Mouse (Mus musculus) stomach, postnatal 0 days (tissue): ENCODE results near the gene Nfatc4. TPM values are rescaled to one million over a fixed set of nuclear protein-coding genes. Genes with fewer than 3 reads are reported as not detected.

Experiments used
- ATAC-seq: fragments of 200-750 bp; cut with Nextera tagmentation; 2 replicates; pipeline ENCODE4 v1.8.0; 2017; ENCODE audit not compliant: low FRiP score, low TSS enrichment
- DNase-seq: peaks from one replicate; pipeline ENCODE4 v3.0.0-alpha.2; 2016; ENCODE audit warnings: low spot score
- H3K27ac ChIP-seq: fragments of 300-500 bp; sonication (generic); replicated peaks from 2 replicates; pipeline ENCODE4 v1.5.1; 2014; ENCODE audit warnings: mild to moderate bottlenecking, control low read depth
- H3K27me3 ChIP-seq: fragments of 300-500 bp; sonication (generic); 2 replicates; pipeline ENCODE4 v1.6.1; 2014; ENCODE audit warnings: low read length; ENCODE audit not compliant: control insufficient read depth, insufficient read depth
- H3K36me3 ChIP-seq: fragments of 300-500 bp; sonication (generic); 2 replicates; pipeline ENCODE4 v1.6.1; 2014; ENCODE audit warnings: low read length, mixed read lengths; ENCODE audit not compliant: control insufficient read depth, insufficient read depth
- H3K4me1 ChIP-seq: fragments of 300-500 bp; sonication (generic); replicated peaks from 2 replicates; pipeline ENCODE4 v1.6.1; 2014; ENCODE audit warnings: antibody characterized with exemption; ENCODE audit not compliant: control insufficient read depth, insufficient read depth
- H3K4me2 ChIP-seq: fragments of 300-500 bp; sonication (generic); replicated peaks from 2 replicates; pipeline ENCODE4 v1.6.1; 2014; ENCODE audit warnings: low read depth, mild to moderate bottlenecking, control low read depth, moderate library complexity
- H3K4me3 ChIP-seq: fragments of 300-500 bp; sonication (generic); 2 replicates; pipeline ENCODE4 v1.5.1; 2014; ENCODE audit warnings: low read depth, low read length, control low read depth
- H3K9ac ChIP-seq: fragments of 300-500 bp; sonication (generic); 2 replicates; pipeline ENCODE4 v1.6.1; 2014; ENCODE audit warnings: mild to moderate bottlenecking, low read length, control low read depth, mixed read lengths
- H3K9me3 ChIP-seq: fragments of 300-500 bp; sonication (generic); 2 replicates; pipeline ENCODE4 v1.6.1; 2016; ENCODE audit warnings: low read length; ENCODE audit not compliant: control insufficient read depth
- CTCF ChIP-seq: IDR thresholded peaks from 2 replicates; pipeline ENCODE4 v1.5.1; 2016; ENCODE audit warnings: antibody characterized with exemption, low read depth, mild to moderate bottlenecking, moderate library complexity
- EP300 ChIP-seq: optimal IDR thresholded peaks from 2 replicates; pipeline ENCODE3; 2016; ENCODE audit warnings: antibody characterized with exemption
- WGBS: fragments of 180-500 bp; shearing (Covaris S2); extraction: QIAGEN DNeasy Blood & Tissue Kit; methylation state at CpG from one replicate; pipeline ENCODE4 v1.1.7; 2014; 5-methylcytosine and 5-hydroxymethylcytosine counted together
- polyA plus RNA-seq: library from polyadenylated mRNA; unstranded; fragments of >200 nt; fragmentation: Nextera tagmentation; extraction: Ambion mirVana; gene quantifications from 2 replicates; pipeline ENCODE4 v1.2.1, GENCODE M21; 2015

Nfatc4 gene
- polyA plus RNA-seq, 1 experiment from 2014 or later: 11.2 TPM

DNA sequence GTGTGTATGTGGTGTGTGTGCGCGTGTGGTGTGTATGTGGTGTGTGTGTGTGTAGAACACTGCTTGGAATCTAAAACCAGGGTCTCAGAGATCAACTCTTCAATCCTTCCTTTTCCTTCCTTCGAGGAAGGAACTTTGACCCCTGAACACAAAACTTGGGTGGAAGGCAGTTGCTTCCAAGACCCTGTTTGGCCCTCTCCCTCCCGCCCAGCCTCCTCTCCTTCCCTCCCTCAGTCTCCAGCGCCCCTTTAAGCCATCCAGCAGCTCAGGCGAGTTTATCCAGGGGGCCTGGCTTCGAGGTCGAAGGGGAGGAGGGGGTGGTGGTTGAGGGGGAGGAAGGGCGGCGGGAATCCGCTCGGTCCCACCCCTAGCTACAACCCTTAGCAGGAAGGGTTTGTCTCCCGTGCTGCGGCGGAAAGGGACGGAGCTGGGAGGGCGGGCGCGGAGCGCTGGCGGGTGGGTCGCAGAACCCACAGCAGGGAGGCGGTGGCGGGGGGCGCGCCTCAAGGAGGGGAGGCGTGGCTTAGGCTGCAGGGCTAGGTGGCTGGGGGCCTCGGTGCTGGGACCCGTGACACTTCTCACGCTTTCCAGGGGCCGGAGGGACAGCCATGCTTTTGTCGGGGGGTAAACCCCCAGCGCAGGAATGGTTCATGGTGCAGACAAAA is 30.8 kb downstream of the Nfatc4 start, which contains the start of gene Nynrin:
Gene Nynrin (plus strand): TSS at position 390 of the 665 bp plus-strand sequence.
- peak; percentile 89 for ATAC-seq
- Histone ChIP-seq H3K36me3 (no peaks in the 10 kb centered on the region), H3K9me3 (no peaks in the 10 kb centered on the region), H3K9ac (peak within 1 kb of the TSS; percentile 81), H3K4me2 (peak within 1 kb of the TSS; percentile 84), H3K27me3 (no peaks in the 10 kb centered on the region), H3K27ac (peak within 1 kb of the TSS; percentile 92), H3K4me1 (0 out of 2 replicates have a peak, but pooled peaks cover 4% of the 10 kb centered on the region), H3K4me3 (peak within 1 kb of the TSS; percentile 58)
- peak; percentile 76 for DNase-seq
- WGBS: 4% methylated on average over 26 of the region's 33 CpGs
- TF ChIP-seq CTCF (0 out of 2 replicates have a peak, but pooled peaks have one; percentile 7), EP300 (no peak)

DNA sequence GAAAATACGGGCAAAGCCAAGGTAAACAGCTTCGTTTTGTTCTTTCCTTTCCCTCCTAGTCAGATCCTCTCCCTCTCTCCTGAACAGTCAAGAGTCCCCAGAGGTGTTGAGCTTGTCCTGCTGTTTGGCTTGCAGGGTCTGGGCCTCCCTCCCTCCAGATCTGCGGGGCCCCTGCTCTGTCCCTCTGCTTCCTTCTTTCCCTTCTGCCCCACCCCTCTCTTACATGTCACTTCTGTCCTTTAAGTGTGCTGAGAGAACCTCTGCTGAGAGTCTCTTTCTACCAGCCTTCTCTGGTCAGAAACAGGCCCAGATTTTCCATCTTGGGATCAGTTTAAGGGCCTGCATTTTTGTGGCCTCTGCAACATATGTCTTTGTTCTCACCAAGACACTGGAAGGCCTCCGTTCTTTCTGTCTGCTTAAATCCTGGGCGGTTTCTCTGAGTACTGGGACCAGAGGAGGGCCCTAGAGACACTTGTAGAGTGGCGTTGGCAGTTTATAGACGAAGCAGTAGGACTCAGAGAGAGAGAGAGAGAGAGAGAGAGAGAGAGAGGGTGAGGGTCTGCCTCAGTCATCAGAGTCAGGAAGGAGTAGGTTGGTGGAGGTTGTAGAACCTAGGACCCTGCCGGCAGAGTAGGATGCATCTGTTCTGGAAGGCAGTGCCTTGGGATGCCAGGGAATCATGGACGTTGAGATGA is 31.6 kb downstream of the Nfatc4 start:
- peak overlapping the region; percentile 58 for H3K4me3 ChIP-seq
- TF ChIP-seq CTCF: peak; percentile 2; the same call in 1 of the 2 replicates
- no peak for TF ChIP-seq EP300
- ATAC-seq: peak; percentile 27; the same call in 1 of the 2 replicates
- H3K27ac ChIP-seq: peak overlapping the region; percentile 92
- peak overlapping the region; percentile 81 for H3K9ac ChIP-seq
- 0 out of 2 replicates have a peak, but pooled peaks cover 4% of the 10 kb centered on the region for H3K4me1 ChIP-seq
- DNase-seq: peak; percentile 32
- peak overlapping the region; percentile 84 for H3K4me2 ChIP-seq
- no peaks in the 10 kb centered on the region for H3K36me3 ChIP-seq
- H3K9me3 ChIP-seq: no peaks in the 10 kb centered on the region
- H3K27me3 ChIP-seq: no peaks in the 10 kb centered on the region
- 1% methylated on average over 9 of the region's 9 CpGs for WGBS

DNA sequence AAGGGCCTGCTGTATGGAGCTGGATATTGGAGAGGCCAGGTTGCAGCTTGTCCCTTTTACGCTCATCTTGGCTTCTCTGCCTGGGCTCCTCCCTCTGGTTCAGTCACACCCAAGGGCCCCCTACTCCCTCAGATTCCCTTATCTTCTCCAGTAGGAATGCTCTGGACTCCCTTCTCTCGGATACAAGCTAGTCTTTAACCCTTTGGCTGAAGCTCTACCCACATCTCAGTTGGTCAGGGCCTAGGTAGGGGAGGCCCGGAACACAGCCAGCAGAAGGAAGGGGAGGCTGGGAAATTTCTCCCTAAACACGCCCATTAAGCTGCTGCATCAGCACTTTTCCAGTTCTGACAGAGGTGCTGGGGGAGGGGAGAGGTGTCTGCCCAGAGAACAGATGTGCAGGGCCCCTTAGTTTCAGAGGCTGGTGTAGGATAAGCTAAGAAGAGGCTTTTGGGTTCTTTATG is 32.2 kb downstream of the Nfatc4 start:
- H3K4me2 ChIP-seq: peak overlapping the region; percentile 84

DNA sequence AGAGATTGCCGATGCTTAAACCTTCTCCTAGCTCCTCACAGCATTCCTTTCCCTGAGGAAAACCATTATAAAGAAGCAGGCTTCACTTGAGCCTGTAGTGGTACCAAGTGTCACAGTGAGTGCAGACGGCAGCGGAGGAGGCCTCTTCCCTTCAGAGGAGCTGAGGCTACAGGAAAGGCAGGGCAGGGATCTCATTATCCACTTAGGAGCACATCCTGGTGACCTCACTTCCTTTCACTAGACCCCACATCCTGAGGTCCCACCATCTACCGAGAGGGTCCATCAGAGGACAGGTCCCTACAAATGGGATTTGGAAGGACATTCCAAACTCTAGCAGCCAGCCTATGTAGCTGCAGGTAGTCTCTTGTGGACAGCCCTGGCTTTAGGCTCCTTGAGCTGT is 34.6 kb downstream of the Nfatc4 start:
- H3K4me1 ChIP-seq: peaks cover 4% of the 10 kb centered on the region; the same call in 1 of the 2 replicates

More for the DNA sequence above, 32.2 kb downstream of the Nfatc4 start:
- 0 out of 2 replicates have a peak, but pooled peaks cover 4% of the 10 kb centered on the region for H3K4me1 ChIP-seq
- H3K36me3 ChIP-seq: no peaks in the 10 kb centered on the region
- DNase-seq (peak; percentile 51), ATAC-seq (peak; percentile 48)
- H3K9ac ChIP-seq: peak overlapping the region; percentile 81
- peak overlapping the region; percentile 58 for H3K4me3 ChIP-seq
- H3K27ac ChIP-seq: peak overlapping the region; percentile 92
- H3K9me3 ChIP-seq: no peaks in the 10 kb centered on the region
- WGBS: 8% methylated on average over 4 of the region's 4 CpGs
- TF ChIP-seq CTCF: no peak
- TF ChIP-seq EP300: no peak
- no peaks in the 10 kb centered on the region for H3K27me3 ChIP-seq

DNA sequence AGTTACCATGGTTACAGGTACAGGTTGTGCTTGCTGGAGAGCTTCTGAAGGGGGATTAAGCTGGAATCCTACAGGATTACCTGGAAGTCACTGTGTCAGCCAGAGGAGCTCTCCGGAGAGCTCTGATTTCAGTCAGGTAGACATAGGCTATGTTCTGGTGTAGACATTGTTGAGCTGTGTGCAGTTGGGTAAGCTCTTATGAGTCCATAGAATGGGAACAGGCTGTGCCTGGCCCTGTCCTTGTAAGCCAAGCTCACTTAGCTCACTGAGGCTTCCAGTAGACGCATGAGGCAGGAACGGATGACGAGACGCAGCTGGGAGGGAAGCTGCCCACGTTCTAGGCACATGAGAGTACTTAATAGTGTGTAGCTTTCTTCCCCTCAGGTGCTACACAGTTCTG is 39.2 kb downstream of the Nfatc4 start:
- no peak for DNase-seq
- Histone ChIP-seq H3K4me1 (no peaks in the 10 kb centered on the region; the same call in 1 of the 2 replicates), H3K36me3 (0 out of 2 replicates have a peak, but pooled peaks cover 3% of the 10 kb centered on the region), H3K9me3 (no peaks in the 10 kb centered on the region), H3K4me2 (no peak overlapping the region), H3K9ac (no peak overlapping the region), H3K27me3 (no peaks in the 10 kb centered on the region), H3K4me3 (no peak overlapping the region), H3K27ac (no peak overlapping the region)
- no peak for ATAC-seq
- WGBS: 41% methylated on average over 6 of the region's 6 CpGs
- no peak for TF ChIP-seq EP300
- no peak for TF ChIP-seq CTCF

More for the DNA sequence above, 34.6 kb downstream of the Nfatc4 start:
- Histone ChIP-seq H3K36me3 (no peaks in the 10 kb centered on the region), H3K9ac (no peak overlapping the region), H3K9me3 (no peaks in the 10 kb centered on the region), H3K4me3 (no peak overlapping the region), H3K4me2 (0 out of 2 replicates have a peak overlapping the region, but pooled peaks have one; percentile 20), H3K27me3 (no peaks in the 10 kb centered on the region), H3K27ac (no peak overlapping the region)
- ATAC-seq (no peak), DNase-seq (no peak)
- WGBS: 41% methylated on average over 4 of the region's 4 CpGs
- TF ChIP-seq EP300 (no peak), CTCF (no peak)
